Mouse (Mus musculus) intestine, postnatal 0 days (tissue): ENCODE measurements around the gene Hsh2d. TPM values are rescaled to one million over a fixed set of nuclear protein-coding genes. Genes with fewer than 3 reads are reported as not detected.

ENCODE experiments used
- ATAC-seq: fragments of 200-750 bp; cut with Nextera tagmentation; 2 replicates; pipeline ENCODE4 v1.8.0; 2017; ENCODE audit warnings: mild to moderate bottlenecking, moderate TSS enrichment, moderate library complexity
- H3K27ac ChIP-seq: fragments of 300-500 bp; sonication (generic); 2 replicates; pipeline ENCODE4 v1.5.1; 2014; ENCODE audit warnings: mild to moderate bottlenecking, low read depth, low read length, moderate library complexity
- H3K27me3 ChIP-seq: fragments of 300-500 bp; sonication (generic); replicated peaks from 2 replicates; pipeline ENCODE4 v1.6.1; 2014; ENCODE audit warnings: low read length, mixed read lengths; ENCODE audit not compliant: control insufficient read depth, insufficient read depth
- H3K36me3 ChIP-seq: fragments of 300-500 bp; sonication (generic); 2 replicates; pipeline ENCODE4 v1.6.1; 2014; ENCODE audit warnings: mild to moderate bottlenecking, moderate library complexity; ENCODE audit not compliant: control insufficient read depth, insufficient read depth
- H3K4me1 ChIP-seq: fragments of 300-500 bp; sonication (generic); replicated peaks from 2 replicates; pipeline ENCODE4 v1.6.1; 2014; ENCODE audit warnings: antibody characterized with exemption, low read length, mixed read lengths; ENCODE audit not compliant: control insufficient read depth, insufficient read depth
- H3K4me2 ChIP-seq: fragments of 300-500 bp; sonication (generic); replicated peaks from 2 replicates; pipeline ENCODE4 v1.6.1; 2014; ENCODE audit warnings: low read depth, mild to moderate bottlenecking, moderate library complexity
- H3K4me3 ChIP-seq: fragments of 300-500 bp; sonication (generic); 2 replicates; pipeline ENCODE4 v1.5.1; 2014; ENCODE audit warnings: low read depth, low read length
- H3K9ac ChIP-seq: fragments of 300-500 bp; sonication (generic); 2 replicates; pipeline ENCODE4 v1.6.1; 2014; ENCODE audit warnings: mild to moderate bottlenecking, low read depth, low read length
- H3K9me3 ChIP-seq: fragments of 300-500 bp; sonication (generic); 2 replicates; pipeline ENCODE4 v1.6.1; 2016; ENCODE audit warnings: mixed run types; ENCODE audit not compliant: control insufficient read depth
- CTCF ChIP-seq: sonication (generic); IDR thresholded peaks from 2 replicates; pipeline ENCODE4 v1.5.1; 2016; ENCODE audit warnings: low read depth, mild to moderate bottlenecking, control low read depth, antibody characterized with exemption, moderate library complexity
- WGBS: fragments of 180-500 bp; shearing (Covaris S2); extraction: QIAGEN DNeasy Blood & Tissue Kit; methylation state at CpG from one replicate; pipeline ENCODE4 v1.1.7; 2014; 5-methylcytosine and 5-hydroxymethylcytosine counted together
- polyA plus RNA-seq: library from polyadenylated mRNA; unstranded; fragments of >200 nt; fragmentation: Nextera tagmentation; extraction: Ambion mirVana; gene quantifications from 2 replicates; pipeline ENCODE4 v1.2.1, GENCODE M21; 2015

Gene Hsh2d
- polyA plus RNA-seq, 1 experiment from 2014 or later = 3.6 TPM

DNA sequence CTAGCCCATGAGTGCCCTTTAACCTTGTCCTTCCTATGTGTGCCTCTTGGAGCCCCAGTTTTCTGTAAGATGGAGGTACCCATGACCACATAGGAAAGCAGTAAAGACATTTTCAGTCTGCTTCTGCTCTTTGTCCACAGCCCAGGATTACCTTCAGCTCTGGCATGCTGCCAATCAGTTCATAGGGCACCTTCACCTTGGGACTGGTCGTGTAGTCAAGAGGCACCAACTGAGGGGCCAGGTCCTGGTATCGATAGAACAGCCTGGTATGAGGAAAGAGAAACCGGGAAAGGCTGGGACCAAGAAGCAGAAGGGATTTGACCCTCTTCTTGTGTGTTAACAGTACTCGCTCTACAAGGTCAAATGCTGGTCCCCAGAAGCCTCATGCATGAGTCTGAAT is 20.8 kb downstream of the Hsh2d start:
- no peak for TF ChIP-seq CTCF
- Histone ChIP-seq H3K27me3 (no peaks in the 10 kb centered on the region), H3K27ac (peak overlapping the region; percentile 66; the same call in 1 of the 2 replicates), H3K36me3 (no peaks in the 10 kb centered on the region), H3K9ac (no peak overlapping the region), H3K9me3 (no peaks in the 10 kb centered on the region), H3K4me2 (no peak overlapping the region), H3K4me1 (peaks cover 3% of the 10 kb centered on the region; the same call in 1 of the 2 replicates), H3K4me3 (no peak overlapping the region)
- ATAC-seq = peak; percentile 86
- WGBS = 33% methylated on average over 4 of the region's 4 CpGs

DNA sequence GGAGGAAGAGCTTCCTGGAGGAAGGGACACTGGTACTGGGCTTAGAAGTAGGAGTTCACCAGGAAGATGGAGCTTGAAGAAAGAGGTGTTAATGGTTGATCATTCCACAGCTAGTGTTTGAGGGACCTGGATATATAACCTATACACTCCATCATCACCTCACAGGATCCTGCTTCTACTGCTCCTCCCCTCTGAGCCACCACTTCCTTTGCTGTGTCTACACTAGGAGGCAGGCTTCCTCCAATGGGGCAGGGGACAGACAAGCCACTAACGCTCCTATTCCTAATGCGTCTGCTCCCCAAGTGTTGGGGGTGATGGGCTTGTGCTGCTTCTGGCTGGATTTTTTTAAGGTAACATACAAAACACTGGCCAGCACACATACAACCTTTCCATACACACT is 21.3 kb downstream of the Hsh2d start:
- Histone ChIP-seq H3K4me3 (no peak overlapping the region), H3K27me3 (no peaks in the 10 kb centered on the region), H3K36me3 (no peaks in the 10 kb centered on the region), H3K9ac (no peak overlapping the region), H3K4me1 (peaks cover 3% of the 10 kb centered on the region; the same call in 1 of the 2 replicates), H3K4me2 (no peak overlapping the region), H3K27ac (peak overlapping the region; percentile 66; the same call in 1 of the 2 replicates), H3K9me3 (no peaks in the 10 kb centered on the region)
- peak; percentile 40; the same call in 1 of the 2 replicates for TF ChIP-seq CTCF
- WGBS = 71% methylated on average over 2 of the region's 2 CpGs
- ATAC-seq = no peak

DNA sequence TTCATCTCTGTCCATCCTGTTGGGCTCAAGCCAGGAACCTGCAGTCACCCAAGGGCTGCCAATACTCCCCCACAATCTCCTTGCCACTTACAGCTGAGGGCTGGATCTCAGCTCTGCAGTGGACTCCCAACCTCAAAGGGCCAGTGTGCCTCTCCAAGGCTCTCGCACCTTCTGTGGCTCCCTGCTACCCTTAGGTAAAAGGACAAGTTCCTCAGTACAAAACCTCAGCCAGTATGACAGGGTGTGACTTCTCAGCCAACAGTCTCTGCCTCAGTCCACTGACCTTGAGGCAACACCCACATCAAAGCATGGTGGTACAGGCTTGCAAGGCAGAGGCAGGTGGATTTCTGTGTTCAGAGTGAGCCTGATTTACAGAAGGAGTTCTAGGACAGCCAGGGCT is 22.4 kb downstream of the Hsh2d start:
- 55% methylated on average over 1 of the region's 1 CpGs for WGBS
- no peak for ATAC-seq
- TF ChIP-seq CTCF = no peak
- Histone ChIP-seq H3K4me1 (peaks cover 3% of the 10 kb centered on the region; the same call in 1 of the 2 replicates), H3K27ac (no peak overlapping the region), H3K4me2 (no peak overlapping the region), H3K27me3 (no peaks in the 10 kb centered on the region), H3K36me3 (no peaks in the 10 kb centered on the region), H3K4me3 (no peak overlapping the region), H3K9ac (no peak overlapping the region), H3K9me3 (no peaks in the 10 kb centered on the region)

DNA sequence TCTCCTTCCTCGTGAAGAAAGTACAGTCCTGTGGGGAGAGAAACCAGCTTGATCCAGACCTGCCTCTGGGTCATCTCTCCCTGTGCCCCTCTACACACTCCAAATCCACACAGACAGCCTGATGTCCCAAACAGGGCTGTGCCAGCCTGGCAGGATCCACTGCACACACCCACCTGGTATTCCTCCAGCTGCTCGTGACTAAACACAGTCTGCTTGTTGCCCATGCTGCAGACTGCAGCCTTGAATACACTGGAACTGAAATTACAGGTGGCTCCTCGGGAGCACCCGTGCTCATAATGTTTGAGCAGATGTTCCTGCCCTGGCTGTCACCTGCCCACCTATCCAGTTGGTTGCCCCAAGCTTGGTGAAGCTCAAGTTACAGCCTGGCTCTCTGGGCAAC is 23.3 kb downstream of the Hsh2d start, which contains the start of gene Cib3:
TSS of gene Cib3 (minus strand) at position 87 of the 400 bp plus-strand sequence.
- H3K27ac ChIP-seq = no peak within 1 kb of the TSS
- TF ChIP-seq CTCF = no peak
- no peak within 1 kb of the TSS for H3K9ac ChIP-seq
- no peaks in the 10 kb centered on the region for H3K9me3 ChIP-seq
- no peak for ATAC-seq
- 53% methylated on average over 4 of the region's 4 CpGs for WGBS
- no peaks in the 10 kb centered on the region for H3K27me3 ChIP-seq
- peaks cover 3% of the 10 kb centered on the region; the same call in 1 of the 2 replicates for H3K4me1 ChIP-seq
- H3K36me3 ChIP-seq = no peaks in the 10 kb centered on the region
- H3K4me2 ChIP-seq = no peak within 1 kb of the TSS
- H3K4me3 ChIP-seq = no peak within 1 kb of the TSS

DNA sequence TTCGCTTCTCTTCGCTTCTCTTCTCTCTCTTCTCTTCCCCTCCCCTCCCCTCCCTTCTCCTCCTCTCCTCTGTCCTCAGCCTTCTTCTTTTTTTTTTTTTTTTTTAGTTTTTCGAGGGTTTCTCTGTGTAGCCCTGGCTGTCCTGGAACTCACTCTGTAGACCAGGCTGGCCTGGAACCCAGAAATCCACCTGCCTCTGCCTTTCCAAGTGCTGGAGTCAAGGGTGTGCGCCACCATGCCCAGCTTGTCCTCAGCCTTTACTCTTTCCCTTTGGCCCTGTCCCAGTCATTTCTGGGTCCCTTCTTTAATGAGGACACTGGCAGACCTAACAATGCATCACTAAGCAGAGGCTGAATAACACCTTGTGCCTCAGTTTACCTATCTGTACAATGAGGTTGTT is 24.1 kb downstream of the Hsh2d start, which contains the start of gene Gm11034:
TSS of gene Gm11034 (minus strand) at position 101 of the 400 bp plus-strand sequence.
- Histone ChIP-seq H3K4me3 (no peak within 1 kb of the TSS), H3K9ac (no peak within 1 kb of the TSS), H3K4me1 (peaks cover 3% of the 10 kb centered on the region; the same call in 1 of the 2 replicates), H3K27me3 (no peaks in the 10 kb centered on the region), H3K9me3 (no peaks in the 10 kb centered on the region), H3K36me3 (no peaks in the 10 kb centered on the region), H3K27ac (no peak within 1 kb of the TSS), H3K4me2 (no peak within 1 kb of the TSS)
- ATAC-seq = no peak
- 67% methylated on average over 4 of the region's 4 CpGs for WGBS
- TF ChIP-seq CTCF = no peak

DNA sequence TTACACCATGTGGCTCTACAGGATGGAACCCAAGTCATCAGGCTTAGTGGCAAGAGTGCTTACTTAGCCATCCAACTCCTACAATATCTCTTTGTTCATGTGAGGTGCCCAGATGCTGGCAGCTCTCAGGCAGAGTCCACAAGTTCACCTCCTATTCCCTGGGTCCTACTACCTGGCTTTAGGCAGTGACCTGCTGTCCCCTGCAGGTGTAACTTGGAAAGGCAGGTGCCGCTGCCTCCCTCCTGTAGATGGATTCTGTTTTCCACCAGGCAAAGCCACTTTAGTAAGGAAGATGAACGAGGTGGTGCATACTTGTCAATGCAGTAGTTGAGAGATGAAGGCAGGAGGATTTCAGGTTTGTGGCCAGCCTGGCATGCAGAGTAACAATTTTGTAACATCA is 25.6 kb downstream of the Hsh2d start:
- peak; percentile 94 for TF ChIP-seq CTCF
- no peak overlapping the region for H3K27ac ChIP-seq
- H3K4me3 ChIP-seq = no peak overlapping the region

More for the DNA sequence above, 25.6 kb downstream of the Hsh2d start:
- no peaks in the 10 kb centered on the region for H3K9me3 ChIP-seq
- H3K4me2 ChIP-seq = no peak overlapping the region
- peaks cover 3% of the 10 kb centered on the region; the same call in 1 of the 2 replicates for H3K4me1 ChIP-seq
- no peak overlapping the region for H3K9ac ChIP-seq
- 32% methylated on average over 2 of the region's 2 CpGs for WGBS
- no peaks in the 10 kb centered on the region for H3K27me3 ChIP-seq
- H3K36me3 ChIP-seq = no peaks in the 10 kb centered on the region
- no peak for ATAC-seq
